Mouse (Mus musculus): ENCODE measurements around the gene Stum. TPM values are rescaled to one million over a fixed set of nuclear protein-coding genes. Genes with fewer than 3 reads are reported as not detected.

Gene Stum
- polyA plus RNA-seq, 1 experiment from 2014 or later: not detected

GRCm38 (mm10) chr1:180517390-180518054, 34.2 kb upstream of the Stum start:
- in situ Hi-C loops (cut with MboI; ENCODE audit: low pct_unique_long_range_greater_than_20kb): no loop called here
- H3K27me3 ChIP-seq: peaks cover 17% of the 10 kb centered on the region
- DNase-seq (ENCODE audit: low read depth, low spot score): no peak
- TF ChIP-seq CTCF (IDR thresholded peaks at IDR 0.05): no peak
- ChIA-PET POLR2A (no interaction called here), CTCF (no interaction called here)
- no peak for ATAC-seq

GRCm38 (mm10) chr1:180514077-180514476, 30.8 kb upstream of the Stum start:
- DNase-seq (ENCODE audit: low read depth, low spot score): no peak
- TF ChIP-seq CTCF (IDR thresholded peaks at IDR 0.05): no peak
- ATAC-seq: no peak
- in situ Hi-C loops (cut with MboI; ENCODE audit: low pct_unique_long_range_greater_than_20kb): no loop called here
- ChIA-PET POLR2A (no interaction called here), CTCF (no interaction called here)
- peaks cover 5% of the 10 kb centered on the region for H3K27me3 ChIP-seq

GRCm38 (mm10) chr1:180510879-180511278, 27.6 kb upstream of the Stum start:
- DNase-seq (ENCODE audit: low read depth, low spot score): no peak
- POLR2A ChIA-PET: no interaction called here
- H3K27me3 ChIP-seq: peaks cover 5% of the 10 kb centered on the region
- no peak for TF ChIP-seq CTCF (IDR thresholded peaks at IDR 0.05)
- ATAC-seq: no peak
- in situ Hi-C loops (cut with MboI; ENCODE audit: low pct_unique_long_range_greater_than_20kb): no loop called here
- CTCF ChIA-PET: interaction anchor here (1.3 kb wide), 1 partner anchor 11 kb away, joined by 3 read pairs; no protein-coding TSS in a partner anchor

- peaks cover under 1% of the 10 kb centered on the region for H3K27me3 ChIP-seq
- CTCF ChIA-PET: interaction anchor here (1.3 kb wide), 1 partner anchor 11 kb away, joined by 3 read pairs; no protein-coding TSS in a partner anchor
- ATAC-seq (no peak), DNase-seq (ENCODE audit: low read depth, low spot score) (no peak)
- in situ Hi-C loops (cut with MboI; ENCODE audit: low pct_unique_long_range_greater_than_20kb): no loop called here
- TF ChIP-seq CTCF (IDR thresholded peaks at IDR 0.05): no peak
- POLR2A ChIA-PET: no interaction called here
Measured at GRCm38 (mm10) chr1:180510442-180510841, 27.1 kb upstream of the Stum start.

- peaks cover 2% of the 10 kb centered on the region for H3K27me3 ChIP-seq
- CTCF ChIA-PET: no interaction called here
- in situ Hi-C loops (cut with MboI; ENCODE audit: low pct_unique_long_range_greater_than_20kb): no loop called here
- ATAC-seq (no peak), DNase-seq (ENCODE audit: low read depth, low spot score) (no peak)
- TF ChIP-seq CTCF (IDR thresholded peaks at IDR 0.05): no peak
- POLR2A ChIA-PET: interaction anchor here (0.6 to 0.8 kb wide), 2 partner anchors 25 to 28 kb away, joined by 3 read pairs; no protein-coding TSS in a partner anchor
Measured at GRCm38 (mm10) chr1:180508662-180509061, 25.4 kb upstream of the Stum start.

GRCm38 (mm10) chr1:180507291-180507791, 24.0 kb upstream of the Stum start:
- ATAC-seq: no peak
- ChIA-PET POLR2A (no interaction called here), CTCF (interaction anchor here (1.2 kb wide), 1 partner anchor 23 kb away, joined by 3 read pairs; no protein-coding TSS in a partner anchor)
- peaks cover 11% of the 10 kb centered on the region for H3K27me3 ChIP-seq
- DNase-seq (ENCODE audit: low read depth, low spot score): no peak
- in situ Hi-C loops (cut with MboI; ENCODE audit: low pct_unique_long_range_greater_than_20kb): no loop called here
- TF ChIP-seq CTCF (IDR thresholded peaks at IDR 0.05): no peak

GRCm38 (mm10) chr1:180506341-180506740, 23.0 kb upstream of the Stum start:
- TF ChIP-seq CTCF (IDR thresholded peaks at IDR 0.05): no peak

GRCm38 (mm10) chr1:180504899-180505298, 21.6 kb upstream of the Stum start:
- CTCF ChIA-PET: interaction anchor here (1.1 kb wide), 1 partner anchor 24 kb away, joined by 3 read pairs; no protein-coding TSS in a partner anchor
- no peak for DNase-seq (ENCODE audit: low read depth, low spot score)
- no peak for ATAC-seq
- in situ Hi-C loops (cut with MboI; ENCODE audit: low pct_unique_long_range_greater_than_20kb): no loop called here
- POLR2A ChIA-PET: no interaction called here
- H3K27me3 ChIP-seq: peaks cover 21% of the 10 kb centered on the region
- no peak for TF ChIP-seq CTCF (IDR thresholded peaks at IDR 0.05)

More at GRCm38 (mm10) chr1:180506341-180506740, 23.0 kb upstream of the Stum start:
- CTCF ChIA-PET: no interaction called here
- POLR2A ChIA-PET: no interaction called here
- DNase-seq (ENCODE audit: low read depth, low spot score) (no peak), ATAC-seq (no peak)
- H3K27me3 ChIP-seq: peaks cover 15% of the 10 kb centered on the region
- in situ Hi-C loops (cut with MboI; ENCODE audit: low pct_unique_long_range_greater_than_20kb): no loop called here

- DNase-seq (ENCODE audit: low read depth, low spot score) (no peak), ATAC-seq (no peak)
- H3K27me3 ChIP-seq: peaks cover 24% of the 10 kb centered on the region
- in situ Hi-C loops (cut with MboI; ENCODE audit: low pct_unique_long_range_greater_than_20kb): no loop called here
- no peak for TF ChIP-seq CTCF (IDR thresholded peaks at IDR 0.05)
- ChIA-PET CTCF (no interaction called here), POLR2A (no interaction called here)
Measured at GRCm38 (mm10) chr1:180503484-180503883, 20.2 kb upstream of the Stum start.

- ATAC-seq: no peak
- in situ Hi-C loops (cut with MboI; ENCODE audit: low pct_unique_long_range_greater_than_20kb): no loop called here
- no peak for DNase-seq (ENCODE audit: low read depth, low spot score)
- ChIA-PET CTCF (no interaction called here), POLR2A (no interaction called here)
- peaks cover 29% of the 10 kb centered on the region for H3K27me3 ChIP-seq
- TF ChIP-seq CTCF (IDR thresholded peaks at IDR 0.05): no peak
Measured at GRCm38 (mm10) chr1:180502566-180502965, 19.3 kb upstream of the Stum start.

GRCm38 (mm10) chr1:180500641-180501040, 17.3 kb upstream of the Stum start:
- peaks cover 29% of the 10 kb centered on the region for H3K27me3 ChIP-seq
- in situ Hi-C loops (cut with MboI; ENCODE audit: low pct_unique_long_range_greater_than_20kb): no loop called here
- DNase-seq (ENCODE audit: low read depth, low spot score) (no peak), ATAC-seq (no peak)
- no peak for TF ChIP-seq CTCF (IDR thresholded peaks at IDR 0.05)
- POLR2A ChIA-PET: interaction anchor here (0.6 kb wide), 1 partner anchor 339 kb away, joined by 3 read pairs; no protein-coding TSS in a partner anchor
- CTCF ChIA-PET: interaction anchor here (1.2 kb wide), 1 partner anchor 10 kb away, joined by 3 read pairs; no protein-coding TSS in a partner anchor
